Mouse (Mus musculus) hindbrain, embryonic 13.5 days (tissue): ENCODE results near the gene Gm26558. TPM values are rescaled to one million over a fixed set of nuclear protein-coding genes. Genes with fewer than 3 reads are reported as not detected.

Source experiments
- ATAC-seq: fragments of 200-750 bp; cut with Nextera tagmentation; 2 replicates; pipeline ENCODE4 v1.8.0; 2017; ENCODE audit warnings: moderate TSS enrichment; ENCODE audit not compliant: low FRiP score
- H3K27ac ChIP-seq: fragments of 300-500 bp; sonication (generic); 2 replicates; pipeline ENCODE4 v1.5.1; 2015; ENCODE audit warnings: inconsistent platforms, mild to moderate bottlenecking, moderate library complexity
- H3K27me3 ChIP-seq: fragments of 300-500 bp; sonication (generic); 2 replicates; pipeline ENCODE4 v1.6.1; 2015; ENCODE audit warnings: mild to moderate bottlenecking, inconsistent platforms
- H3K36me3 ChIP-seq: fragments of 300-500 bp; sonication (generic); 2 replicates; pipeline ENCODE4 v1.6.1; 2015; ENCODE audit warnings: mild to moderate bottlenecking, inconsistent platforms
- H3K4me1 ChIP-seq: fragments of 300-500 bp; sonication (generic); replicated peaks from 2 replicates; pipeline ENCODE4 v1.6.1; 2015; ENCODE audit warnings: inconsistent platforms
- H3K4me2 ChIP-seq: fragments of 300-500 bp; sonication (generic); 2 replicates; pipeline ENCODE4 v1.6.1; 2015; ENCODE audit warnings: inconsistent platforms, mild to moderate bottlenecking, moderate library complexity
- H3K4me3 ChIP-seq: fragments of 300-500 bp; sonication (generic); 2 replicates; pipeline ENCODE4 v1.5.1; 2015; ENCODE audit warnings: mild to moderate bottlenecking, inconsistent platforms
- H3K9ac ChIP-seq: fragments of 300-500 bp; sonication (generic); 2 replicates; pipeline ENCODE4 v1.6.1; 2015; ENCODE audit warnings: mild to moderate bottlenecking, inconsistent platforms
- H3K9me3 ChIP-seq: fragments of 300-500 bp; sonication (generic); 2 replicates; pipeline ENCODE4 v1.6.1; 2016; ENCODE audit warnings: inconsistent platforms
- WGBS: fragments of 180-500 bp; shearing (Covaris S2); methylation state at CpG from one replicate; pipeline ENCODE4 v1.1.7; 2015; 5-methylcytosine and 5-hydroxymethylcytosine counted together
- polyA plus RNA-seq: library from polyadenylated mRNA; unstranded; fragments of >200 nt; fragmentation: Nextera tagmentation; extraction: Ambion mirVana; gene quantifications from 2 replicates; pipeline ENCODE4 v1.2.1, GENCODE M21; 2015

Gene Gm26558
- polyA plus RNA-seq, 1 experiment from 2014 or later = 3.7 TPM

DNA sequence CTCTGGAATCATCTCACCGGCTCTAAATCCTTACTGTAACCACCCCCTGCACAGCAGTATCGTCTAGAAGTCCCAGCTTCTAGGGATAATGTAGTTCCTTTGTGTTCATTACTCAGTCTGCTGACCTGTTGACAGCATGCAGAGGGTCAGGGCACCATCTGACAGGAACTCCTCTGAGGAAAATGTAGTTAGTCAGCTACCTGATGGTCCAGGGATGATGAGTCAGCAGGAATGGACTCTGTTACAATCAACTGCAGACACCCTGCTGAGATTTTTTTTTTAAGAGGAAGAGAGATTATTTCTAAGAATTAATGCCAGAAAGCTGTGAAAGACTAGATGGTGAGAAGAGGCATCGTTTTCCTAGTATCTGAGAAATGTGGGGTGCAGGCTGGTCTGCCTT, 45.3 kb downstream of the Gm26558 start:
- H3K27me3 ChIP-seq = no peaks in the 10 kb centered on the region
- H3K4me3 ChIP-seq = no peak overlapping the region
- H3K4me2 ChIP-seq = no peak overlapping the region
- 68% methylated on average over 3 of the region's 3 CpGs for WGBS
- no peaks in the 10 kb centered on the region for H3K36me3 ChIP-seq
- no peak overlapping the region for H3K9ac ChIP-seq
- H3K9me3 ChIP-seq = no peaks in the 10 kb centered on the region
- ATAC-seq = no peak
- 0 out of 2 replicates have a peak, but pooled peaks cover 2% of the 10 kb centered on the region for H3K4me1 ChIP-seq
- no peak overlapping the region for H3K27ac ChIP-seq

- Histone ChIP-seq H3K9ac (no peak overlapping the region), H3K27ac (no peak overlapping the region), H3K9me3 (no peaks in the 10 kb centered on the region), H3K4me2 (no peak overlapping the region), H3K36me3 (no peaks in the 10 kb centered on the region), H3K4me1 (0 out of 2 replicates have a peak, but pooled peaks cover 2% of the 10 kb centered on the region), H3K4me3 (no peak overlapping the region), H3K27me3 (no peaks in the 10 kb centered on the region)
- 78% methylated on average over 2 of the region's 2 CpGs for WGBS
- ATAC-seq = no peak
Observed at GRCm38 (mm10) chr2:70616076-70616475, 45.8 kb downstream of the Gm26558 start.

DNA sequence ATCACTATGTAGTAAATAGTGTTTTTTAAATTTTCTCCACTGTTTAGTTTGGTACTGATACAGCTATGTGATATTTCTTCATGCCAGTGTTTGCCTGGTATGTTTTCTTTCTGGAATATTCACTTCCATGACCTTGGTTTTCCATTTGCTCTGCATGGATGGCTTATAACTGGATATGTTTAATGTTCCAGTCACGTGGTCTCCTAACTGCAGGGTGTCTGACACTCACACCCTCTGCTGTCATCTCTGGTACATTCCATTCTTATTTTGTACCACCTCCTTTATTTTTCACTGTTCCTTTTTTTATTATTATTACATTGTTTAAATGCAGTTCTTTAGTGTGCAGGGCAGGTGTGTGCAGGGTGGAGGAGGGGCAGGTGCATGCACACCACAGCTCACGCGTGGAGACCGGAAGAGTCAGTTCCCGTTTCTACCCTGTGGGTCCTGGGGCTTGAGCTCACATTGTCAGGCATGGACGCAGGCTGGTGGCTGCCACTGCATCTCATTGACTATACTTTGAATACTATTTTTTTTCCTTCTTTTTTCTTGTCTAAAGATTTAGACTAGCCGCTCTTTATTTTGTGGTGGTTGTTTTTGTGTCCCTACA, 47.1 kb downstream of the Gm26558 start:
- H3K4me3 ChIP-seq = no peak overlapping the region
- no peaks in the 10 kb centered on the region for H3K9me3 ChIP-seq
- no peaks in the 10 kb centered on the region for H3K4me1 ChIP-seq
- H3K4me2 ChIP-seq = no peak overlapping the region
- no peak for ATAC-seq
- WGBS = 81% methylated on average over 7 of the region's 7 CpGs
- H3K9ac ChIP-seq = no peak overlapping the region
- H3K36me3 ChIP-seq = no peaks in the 10 kb centered on the region
- no peaks in the 10 kb centered on the region for H3K27me3 ChIP-seq
- no peak overlapping the region for H3K27ac ChIP-seq

Other genes with a start within 250 kb of the Gm26558 start
- 3.4 and 4.1 TPM in 2 replicates for gene Sp5, start 187.2 kb downstream of the Gm26558 start, polyA plus RNA-seq
- 2.3 and 3.8 TPM in 2 replicates for gene Erich2, start 153.3 kb downstream of the Gm26558 start, polyA plus RNA-seq
- gene Gad1, start 109.0 kb downstream of the Gm26558 start, polyA plus RNA-seq = 49.7 and 49.8 TPM in 2 replicates
- 118 and 127 TPM in 2 replicates for gene Gorasp2, start 532 bp downstream of the Gm26558 start, polyA plus RNA-seq
- gene Tlk1, start 163.6 kb upstream of the Gm26558 start, polyA plus RNA-seq = 22.2 and 23.8 TPM in 2 replicates